ENCODE assay signal across 7 mouse cellular contexts in genomic region chr4:145245581-145245980, GRCm38 (mm10). TPM values are rescaled to one million over a fixed set of nuclear protein-coding genes. Genes with fewer than 3 reads are reported as not detected.
A peak's percentile ranks its signal among the peaks of the same experiment; 100 is the strongest.
DNase-seq lines count a peak whose midpoint lies in the region; ATAC-seq and TF ChIP-seq lines count a peak whose summit lies in the region.

No protein-coding gene starts in this region.

- 88% methylated on average over 3 of the region's 3 CpGs for WGBS in heart, embryonic 16.5 days
- 86% methylated on average over 3 of the region's 3 CpGs for WGBS in limb, embryonic 11.5 days
- 84% methylated on average over 3 of the region's 3 CpGs for WGBS in neural tube, embryonic 13.5 days

- H3K4me1 ChIP-seq in heart, embryonic 16.5 days (ENCODE audit: control insufficient read depth, insufficient read depth, low read length), result 0 out of 2 replicates have a peak, but pooled peaks cover 3% of the 10 kb centered on the region
- 0 out of 2 replicates have a peak, but pooled peaks cover 5% of the 10 kb centered on the region for H3K4me1 ChIP-seq in limb, embryonic 11.5 days (ENCODE audit: control insufficient read depth, insufficient read depth, low read length)
- H3K4me1 ChIP-seq in neural tube, embryonic 13.5 days (replicated peaks), result peaks cover 15% of the 10 kb centered on the region

- peak overlapping the region; percentile 58; the same call in 1 of the 2 replicates for H3K4me3 ChIP-seq in layer of hippocampus, adult 2 months
- H3K4me3 ChIP-seq in heart, embryonic 16.5 days (ENCODE audit: low read length), result peak overlapping the region; percentile 63
- no peak overlapping the region; the same call in 1 of the 2 replicates for H3K4me3 ChIP-seq in limb, embryonic 11.5 days (ENCODE audit: low read depth, low read length)
- H3K4me3 ChIP-seq in neural tube, embryonic 13.5 days, result peak overlapping the region; percentile 46

- TF ChIP-seq CTCF in layer of hippocampus, adult 2 months (conservative IDR thresholded peaks at IDR 0.05), result no peak

- H3K9ac ChIP-seq in heart, embryonic 16.5 days (ENCODE audit: low read length), result no peak overlapping the region; the same call in 1 of the 2 replicates
- no peak overlapping the region for H3K9ac ChIP-seq in limb, embryonic 11.5 days (ENCODE audit: low read length)
- peak overlapping the region; percentile 70 for H3K9ac ChIP-seq in neural tube, embryonic 13.5 days

- ATAC-seq in heart, embryonic 16.5 days (replicated peaks; ENCODE audit: extremely low read depth, insufficient read depth, low FRiP score), result no peak
- ATAC-seq in limb, embryonic 11.5 days (ENCODE audit: insufficient number of reproducible peaks, low FRiP score, low TSS enrichment, low read depth), result no peak
- no peak for ATAC-seq in neural tube, embryonic 13.5 days (ENCODE audit: low read depth)

- no peak for DNase-seq in layer of hippocampus, adult 2 months (ENCODE audit: low spot score in 2 of 2)
- no peak for DNase-seq in layer of hippocampus, adult 9-10 months (ENCODE audit: low spot score)
- no peak for DNase-seq in limb, embryonic 11.5 days (ENCODE audit: low spot score)
- no peak for DNase-seq in testis, postnatal 14 days (ENCODE audit: low spot score)
- no peak for DNase-seq in adrenal gland, postnatal 36 days

- H3K36me3 ChIP-seq in heart, embryonic 16.5 days (ENCODE audit: control insufficient read depth, insufficient read depth), result no peaks in the 10 kb centered on the region
- no peaks in the 10 kb centered on the region for H3K36me3 ChIP-seq in limb, embryonic 11.5 days (ENCODE audit: control insufficient read depth, insufficient read depth, low read length)
- H3K36me3 ChIP-seq in neural tube, embryonic 13.5 days, result no peaks in the 10 kb centered on the region

- H3K9me3 ChIP-seq in heart, embryonic 16.5 days (replicated peaks; ENCODE audit: control insufficient read depth, low read length), result no peaks in the 10 kb centered on the region
- H3K9me3 ChIP-seq in limb, embryonic 11.5 days (ENCODE audit: control insufficient read depth, low read length), result no peaks in the 10 kb centered on the region
- H3K9me3 ChIP-seq in neural tube, embryonic 13.5 days, result no peaks in the 10 kb centered on the region

- H3K27ac ChIP-seq in layer of hippocampus, adult 2 months, result no peak overlapping the region
- H3K27ac ChIP-seq in heart, embryonic 16.5 days (ENCODE audit: low read length), result no peak overlapping the region
- H3K27ac ChIP-seq in limb, embryonic 11.5 days (replicated peaks; ENCODE audit: low read depth, low read length), result no peak overlapping the region
- H3K27ac ChIP-seq in neural tube, embryonic 13.5 days (replicated peaks), result no peak overlapping the region

- H3K27me3 ChIP-seq in heart, embryonic 16.5 days (ENCODE audit: control insufficient read depth, insufficient read depth, low read length), result peaks cover 24% of the 10 kb centered on the region
- peaks cover 9% of the 10 kb centered on the region for H3K27me3 ChIP-seq in limb, embryonic 11.5 days (ENCODE audit: control insufficient read depth, insufficient read depth, low read length)
- H3K27me3 ChIP-seq in neural tube, embryonic 13.5 days, result peaks cover 30% of the 10 kb centered on the region

- peak overlapping the region; percentile 79 for H3K4me2 ChIP-seq in heart, embryonic 16.5 days (ENCODE audit: low read depth, low read length)
- H3K4me2 ChIP-seq in limb, embryonic 11.5 days (ENCODE audit: low read depth, severe bottlenecking), result peak overlapping the region; percentile 93; the same call in 1 of the 2 replicates
- H3K4me2 ChIP-seq in neural tube, embryonic 13.5 days, result peak overlapping the region; percentile 76

RNA-seq across cellular contexts. Expression of gene Tnfrsf1b, which starts 1.1 kb away (rescaled TPM):
- 1 to 10 TPM; 2.7 TPM for total RNA-seq in layer of hippocampus, adult 2 months (2021)
- polyA plus RNA-seq in heart, embryonic 16.5 days (2015; fragmentation: Nextera tagmentation; extraction: Ambion mirVana), result 4.1 and 5.2 TPM in 2 replicates
- 2.2 TPM in 2 replicates for polyA plus RNA-seq in limb, embryonic 11.5 days (2014; fragmentation: Nextera tagmentation; extraction: Ambion mirVana)
- 3.3 and 3.4 TPM in 2 replicates for polyA plus RNA-seq in neural tube, embryonic 13.5 days (2015; fragmentation: Nextera tagmentation; extraction: Ambion mirVana)
- total RNA-seq in adrenal gland, postnatal 36 days (2021), result 1 to 10 TPM; 7.6 to 9.7 TPM

RNA-seq across cellular contexts. Expression of gene Vps13d, which starts 50.8 kb away (rescaled TPM):
- total RNA-seq in layer of hippocampus, adult 2 months (2021), result 10 to 100 TPM; 69.1 to 75.6 TPM
- 7.6 and 9.0 TPM in 2 replicates for polyA plus RNA-seq in heart, embryonic 16.5 days (2015; fragmentation: Nextera tagmentation; extraction: Ambion mirVana)
- 11.8 and 14.2 TPM in 2 replicates for polyA plus RNA-seq in limb, embryonic 11.5 days (2014; fragmentation: Nextera tagmentation; extraction: Ambion mirVana)
- polyA plus RNA-seq in neural tube, embryonic 13.5 days (2015; fragmentation: Nextera tagmentation; extraction: Ambion mirVana), result 6.3 and 8.0 TPM in 2 replicates
- 10 to 100 TPM; 59.1 to 83.2 TPM for total RNA-seq in adrenal gland, postnatal 36 days (2021)
